Comparison of ENCODE assay signal across 33 mouse cellular contexts in the genomic region with DNA sequence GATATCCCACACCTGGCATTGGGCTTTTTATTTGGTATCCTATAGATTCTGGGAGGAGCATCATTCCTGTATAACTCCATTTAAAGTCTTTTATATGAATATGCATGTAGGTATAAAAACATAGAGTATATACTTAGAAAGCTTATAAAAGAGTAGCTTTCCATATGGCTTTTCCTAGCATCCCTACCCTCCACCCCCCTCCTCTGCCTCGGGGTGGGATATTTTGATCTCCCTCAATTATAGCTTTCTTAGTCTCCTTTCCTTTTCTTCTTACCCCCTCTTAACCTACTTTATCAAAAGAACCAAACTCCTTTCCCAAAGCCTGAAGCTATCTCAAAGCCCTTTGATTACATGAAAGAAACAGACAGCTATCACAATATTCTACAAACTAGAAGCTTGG.
"Had no signal": no experiment of that assay in that cellular context is flagged by ENCODE, and none has a peak within 500 bp of the region (broad histone marks: within the 10 kb centered on the region; RNA-seq: fewer than 3 reads in every experiment).

No protein-coding gene starts in this region.

- H3K27me3 ChIP-seq: heart, embryonic 13.5 days; heart, embryonic 15.5 days; hindbrain, embryonic 12.5 days; hindbrain, embryonic 13.5 days; hindbrain, embryonic 15.5 days; intestine, embryonic 15.5 days; kidney, embryonic 15.5 days had no signal

- H3K36me3 ChIP-seq: heart, embryonic 13.5 days; heart, embryonic 15.5 days; hindbrain, embryonic 10.5 days; hindbrain, embryonic 12.5 days; hindbrain, embryonic 13.5 days; hindbrain, embryonic 15.5 days; intestine, embryonic 15.5 days; kidney, embryonic 15.5 days had no signal

- H3K4me3 ChIP-seq: heart, embryonic 13.5 days; heart, embryonic 15.5 days; hindbrain, embryonic 10.5 days; hindbrain, embryonic 12.5 days; hindbrain, embryonic 13.5 days; hindbrain, embryonic 15.5 days; intestine, embryonic 15.5 days; kidney, embryonic 15.5 days; layer of hippocampus, adult 2 months; left cerebral cortex, adult 2 months had no signal

- H3K27ac ChIP-seq: heart, embryonic 13.5 days; heart, embryonic 15.5 days; hindbrain, embryonic 10.5 days; hindbrain, embryonic 12.5 days; hindbrain, embryonic 13.5 days; hindbrain, embryonic 14.5 days; hindbrain, embryonic 15.5 days; hindbrain, postnatal 0 days; intestine, embryonic 15.5 days; kidney, embryonic 15.5 days; kidney, postnatal 0 days; layer of hippocampus, adult 2 months; left cerebral cortex, adult 2 months had no signal

- H3K9me3 ChIP-seq: heart, embryonic 13.5 days; heart, embryonic 15.5 days; hindbrain, embryonic 10.5 days; hindbrain, embryonic 13.5 days; hindbrain, embryonic 15.5 days; intestine, embryonic 15.5 days; kidney, embryonic 15.5 days had no signal

- ATAC-seq: hindbrain, embryonic 16.5 days; hindbrain, postnatal 0 days; inflammation-experienced regulatory T-cells, adult 6 months; intestine, embryonic 15.5 days; intestine, embryonic 16.5 days; intestine, postnatal 0 days had no signal

- H3K4me2 ChIP-seq: heart, embryonic 13.5 days; heart, embryonic 15.5 days; hindbrain, embryonic 12.5 days; hindbrain, embryonic 13.5 days; hindbrain, embryonic 14.5 days; hindbrain, embryonic 15.5 days; intestine, embryonic 15.5 days; kidney, embryonic 15.5 days had no signal

- DNase-seq: heart, postnatal 10 days; heart, postnatal 14 days; heart, postnatal 36 days; heart, postnatal 4 days; kidney, adult 11 months; kidney, adult 18-20 months; kidney, adult 2 months; kidney, adult 8-10 months; kidney, adult 9 months; kidney, postnatal 10 days; kidney, postnatal 14 days; kidney, postnatal 25 days; kidney, postnatal 36 days; kidney, postnatal 4 days; layer of hippocampus, adult 9-11 months; layer of hippocampus, postnatal 36 days had no signal

- H3K9ac ChIP-seq: heart, embryonic 13.5 days; heart, embryonic 15.5 days; hindbrain, embryonic 12.5 days; hindbrain, embryonic 13.5 days; hindbrain, embryonic 14.5 days; hindbrain, embryonic 15.5 days; intestine, embryonic 15.5 days; kidney, embryonic 15.5 days had no signal
